Mouse (Mus musculus) liver, embryonic 16.5 days (tissue): Measurements from ENCODE around the gene Psmc3. TPM values are rescaled to one million over a fixed set of nuclear protein-coding genes. Genes with fewer than 3 reads are reported as not detected.

Experiments used
- ATAC-seq: fragments of 200-750 bp; cut with Nextera tagmentation; 2 replicates; pipeline ENCODE4 v1.8.0; 2017; ENCODE audit warnings: low read depth, mild to moderate bottlenecking, moderate number of reproducible peaks, moderate library complexity
- H3K27ac ChIP-seq: fragments of 300-500 bp; sonication (generic); 2 replicates; pipeline ENCODE4 v1.5.1; 2014; ENCODE audit warnings: mild to moderate bottlenecking, low read length
- H3K27me3 ChIP-seq: fragments of 300-500 bp; sonication (generic); 2 replicates; pipeline ENCODE4 v1.6.1; 2014; ENCODE audit warnings: low read depth, low read length, mixed read lengths; ENCODE audit not compliant: control insufficient read depth, insufficient read depth
- H3K36me3 ChIP-seq: fragments of 300-500 bp; sonication (generic); 2 replicates; pipeline ENCODE4 v1.6.1; 2014; ENCODE audit warnings: mild to moderate bottlenecking; ENCODE audit not compliant: control insufficient read depth, insufficient read depth
- H3K4me1 ChIP-seq: fragments of 300-500 bp; sonication (generic); 2 replicates; pipeline ENCODE4 v1.6.1; 2014; ENCODE audit warnings: low read depth, low read length, mixed read lengths; ENCODE audit not compliant: control insufficient read depth
- H3K4me2 ChIP-seq: fragments of 300-500 bp; sonication (generic); 2 replicates; pipeline ENCODE4 v1.6.1; 2014; ENCODE audit warnings: low read depth, low read length, mixed read lengths
- H3K4me3 ChIP-seq: fragments of 300-500 bp; sonication (generic); 2 replicates; pipeline ENCODE4 v1.5.1; 2014; ENCODE audit warnings: low read depth, mild to moderate bottlenecking, low read length
- H3K9ac ChIP-seq: fragments of 300-500 bp; sonication (generic); 2 replicates; pipeline ENCODE4 v1.6.1; 2014; ENCODE audit warnings: low read depth, low read length
- H3K9me3 ChIP-seq: fragments of 300-500 bp; sonication (generic); replicated peaks from 2 replicates; pipeline ENCODE4 v1.6.1; 2016; ENCODE audit warnings: low read length; ENCODE audit not compliant: control insufficient read depth
- WGBS: fragments of 180-500 bp; shearing (Covaris S2); extraction: QIAGEN DNeasy Blood & Tissue Kit; methylation state at CpG from one replicate; pipeline ENCODE4 v1.1.7; 2014; ENCODE audit not compliant: insufficient replicate concordance; 5-methylcytosine and 5-hydroxymethylcytosine counted together
- polyA plus RNA-seq: library from polyadenylated mRNA; unstranded; fragments of >200 nt; fragmentation: Nextera tagmentation; extraction: Ambion mirVana; gene quantifications from 2 replicates; pipeline ENCODE4 v1.2.1, GENCODE M21; 2015

Psmc3 gene
- polyA plus RNA-seq, 1 experiment from 2014 or later, result 130 TPM

GRCm38 (mm10) chr2:91082844-91083243 is 29.0 kb downstream of the Psmc3 start:
- WGBS, result 10% methylated on average over 11 of the region's 11 CpGs

GRCm38 (mm10) chr2:91083366-91083940 is 29.6 kb downstream of the Psmc3 start:
- H3K27me3 ChIP-seq, result no peaks in the 10 kb centered on the region
- H3K27ac ChIP-seq, result peak overlapping the region; percentile 68
- WGBS, result 23% methylated on average over 1 of the region's 1 CpGs
- H3K9me3 ChIP-seq, result no peaks in the 10 kb centered on the region
- peak overlapping the region; percentile 10; the same call in 1 of the 2 replicates for H3K4me2 ChIP-seq
- peak overlapping the region; percentile 22; the same call in 1 of the 2 replicates for H3K9ac ChIP-seq
- peak overlapping the region; percentile 15; the same call in 1 of the 2 replicates for H3K4me3 ChIP-seq
- no peaks in the 10 kb centered on the region for H3K36me3 ChIP-seq
- peaks cover 11% of the 10 kb centered on the region for H3K4me1 ChIP-seq
- no peak for ATAC-seq

More at GRCm38 (mm10) chr2:91082844-91083243, 29.0 kb downstream of the Psmc3 start:
- Histone ChIP-seq H3K36me3 (no peaks in the 10 kb centered on the region), H3K4me2 (peak overlapping the region; percentile 19), H3K27ac (peak overlapping the region; percentile 84), H3K4me1 (peaks cover 11% of the 10 kb centered on the region), H3K9me3 (no peaks in the 10 kb centered on the region), H3K9ac (peak overlapping the region; percentile 22; the same call in 1 of the 2 replicates), H3K27me3 (no peaks in the 10 kb centered on the region), H3K4me3 (peak overlapping the region; percentile 15; the same call in 1 of the 2 replicates)
- peak; percentile 53 for ATAC-seq

- WGBS, result 53% methylated on average over 15 of the region's 15 CpGs
- Histone ChIP-seq H3K9me3 (no peaks in the 10 kb centered on the region), H3K36me3 (no peaks in the 10 kb centered on the region), H3K9ac (peak overlapping the region; percentile 3; the same call in 1 of the 2 replicates), H3K27me3 (no peaks in the 10 kb centered on the region), H3K4me3 (no peak overlapping the region), H3K4me2 (peak overlapping the region; percentile 10; the same call in 1 of the 2 replicates), H3K27ac (peak overlapping the region; percentile 68), H3K4me1 (peaks cover 8% of the 10 kb centered on the region)
- ATAC-seq, result no peak; the same call in 1 of the 2 replicates
Measured at GRCm38 (mm10) chr2:91084179-91084820, 30.5 kb downstream of the Psmc3 start.

- H3K4me1 ChIP-seq, result peaks cover 8% of the 10 kb centered on the region
- H3K9ac ChIP-seq, result no peak overlapping the region
- H3K27me3 ChIP-seq, result no peaks in the 10 kb centered on the region
- H3K4me2 ChIP-seq, result no peak overlapping the region
- H3K27ac ChIP-seq, result 0 out of 2 replicates have a peak overlapping the region, but pooled peaks have one; percentile 11
- H3K4me3 ChIP-seq, result no peak overlapping the region
- no peaks in the 10 kb centered on the region for H3K36me3 ChIP-seq
- 68% methylated on average over 14 of the region's 14 CpGs for WGBS
- no peak for ATAC-seq
- H3K9me3 ChIP-seq, result no peaks in the 10 kb centered on the region
Measured at GRCm38 (mm10) chr2:91085494-91086391, 31.9 kb downstream of the Psmc3 start.

- no peaks in the 10 kb centered on the region for H3K27me3 ChIP-seq
- H3K9me3 ChIP-seq, result no peaks in the 10 kb centered on the region
- no peak overlapping the region for H3K4me3 ChIP-seq
- H3K36me3 ChIP-seq, result no peaks in the 10 kb centered on the region
- WGBS, result 59% methylated on average over 9 of the region's 9 CpGs
- no peak overlapping the region for H3K4me2 ChIP-seq
- peak overlapping the region; percentile 48; the same call in 1 of the 2 replicates for H3K27ac ChIP-seq
- H3K9ac ChIP-seq, result no peak overlapping the region
- H3K4me1 ChIP-seq, result peaks cover 8% of the 10 kb centered on the region
- ATAC-seq, result no peak
Measured at GRCm38 (mm10) chr2:91086392-91087237, 32.8 kb downstream of the Psmc3 start.

GRCm38 (mm10) chr2:91087453-91087852 is 33.6 kb downstream of the Psmc3 start:
- no peaks in the 10 kb centered on the region for H3K9me3 ChIP-seq
- no peak overlapping the region for H3K9ac ChIP-seq
- ATAC-seq, result no peak
- no peaks in the 10 kb centered on the region for H3K27me3 ChIP-seq
- no peaks in the 10 kb centered on the region for H3K36me3 ChIP-seq
- peaks cover 8% of the 10 kb centered on the region for H3K4me1 ChIP-seq
- WGBS, result 42% methylated on average over 9 of the region's 9 CpGs
- no peak overlapping the region for H3K4me3 ChIP-seq
- no peak overlapping the region for H3K4me2 ChIP-seq
- peak overlapping the region; percentile 48 for H3K27ac ChIP-seq

- H3K4me2 ChIP-seq, result no peak overlapping the region
Measured at GRCm38 (mm10) chr2:91088987-91089386, 35.2 kb downstream of the Psmc3 start.

GRCm38 (mm10) chr2:91090208-91090607 is 36.4 kb downstream of the Psmc3 start:
- no peak for ATAC-seq
- Histone ChIP-seq H3K4me1 (peaks cover 3% of the 10 kb centered on the region; the same call in 1 of the 2 replicates), H3K4me3 (no peak overlapping the region), H3K9ac (no peak overlapping the region), H3K4me2 (no peak overlapping the region), H3K27me3 (no peaks in the 10 kb centered on the region), H3K9me3 (no peaks in the 10 kb centered on the region), H3K36me3 (no peaks in the 10 kb centered on the region), H3K27ac (no peak overlapping the region)
- WGBS, result 63% methylated on average over 6 of the region's 6 CpGs

More at GRCm38 (mm10) chr2:91088987-91089386, 35.2 kb downstream of the Psmc3 start:
- Histone ChIP-seq H3K9ac (no peak overlapping the region), H3K27me3 (no peaks in the 10 kb centered on the region), H3K4me1 (peaks cover 3% of the 10 kb centered on the region; the same call in 1 of the 2 replicates), H3K4me3 (no peak overlapping the region), H3K36me3 (no peaks in the 10 kb centered on the region), H3K27ac (peak overlapping the region; percentile 51), H3K9me3 (no peaks in the 10 kb centered on the region)
- no peak for ATAC-seq
- 32% methylated on average over 9 of the region's 9 CpGs for WGBS
